Mouse (Mus musculus) cerebellum, adult 11 months (tissue): ENCODE measurements at regions not wholly inside any gene's neighbourhood (a gene's known extent, or its start where the extent isn't known, plus 50 kb on each side); places are given as distances from the start of the nearest gene placed in this dataset.
A peak's percentile ranks its signal among the peaks of the same experiment; 100 is the strongest.

ENCODE experiments used
- DNase-seq: peaks from one replicate; pipeline ENCODE4 v3.0.0; 2022

GRCm38 (mm10) chr9:26383996-26384395 lies 349.5 kb upstream of the B3gat1 start:
- no peak for DNase-seq

DNA sequence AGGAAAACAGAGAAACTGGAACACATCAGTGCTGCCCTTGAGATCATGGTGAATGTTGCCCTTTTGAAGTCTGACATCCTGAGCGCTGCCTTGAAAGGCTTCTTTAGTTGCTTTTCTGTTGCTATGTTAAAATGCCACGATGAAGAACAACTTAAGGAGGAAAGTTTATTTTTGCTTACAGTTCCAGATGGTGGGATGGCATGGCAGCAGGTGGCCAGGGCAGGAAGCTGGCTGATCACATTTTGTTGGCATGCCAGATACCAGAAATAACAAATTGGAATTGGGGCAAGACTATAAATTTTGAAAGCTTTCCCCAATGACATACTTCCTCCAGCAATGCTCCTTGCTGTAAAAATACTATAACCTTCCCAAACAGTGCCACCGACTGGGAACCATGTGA lies 334.9 kb upstream of the B3gat1 start:
- DNase-seq = no peak

DNA sequence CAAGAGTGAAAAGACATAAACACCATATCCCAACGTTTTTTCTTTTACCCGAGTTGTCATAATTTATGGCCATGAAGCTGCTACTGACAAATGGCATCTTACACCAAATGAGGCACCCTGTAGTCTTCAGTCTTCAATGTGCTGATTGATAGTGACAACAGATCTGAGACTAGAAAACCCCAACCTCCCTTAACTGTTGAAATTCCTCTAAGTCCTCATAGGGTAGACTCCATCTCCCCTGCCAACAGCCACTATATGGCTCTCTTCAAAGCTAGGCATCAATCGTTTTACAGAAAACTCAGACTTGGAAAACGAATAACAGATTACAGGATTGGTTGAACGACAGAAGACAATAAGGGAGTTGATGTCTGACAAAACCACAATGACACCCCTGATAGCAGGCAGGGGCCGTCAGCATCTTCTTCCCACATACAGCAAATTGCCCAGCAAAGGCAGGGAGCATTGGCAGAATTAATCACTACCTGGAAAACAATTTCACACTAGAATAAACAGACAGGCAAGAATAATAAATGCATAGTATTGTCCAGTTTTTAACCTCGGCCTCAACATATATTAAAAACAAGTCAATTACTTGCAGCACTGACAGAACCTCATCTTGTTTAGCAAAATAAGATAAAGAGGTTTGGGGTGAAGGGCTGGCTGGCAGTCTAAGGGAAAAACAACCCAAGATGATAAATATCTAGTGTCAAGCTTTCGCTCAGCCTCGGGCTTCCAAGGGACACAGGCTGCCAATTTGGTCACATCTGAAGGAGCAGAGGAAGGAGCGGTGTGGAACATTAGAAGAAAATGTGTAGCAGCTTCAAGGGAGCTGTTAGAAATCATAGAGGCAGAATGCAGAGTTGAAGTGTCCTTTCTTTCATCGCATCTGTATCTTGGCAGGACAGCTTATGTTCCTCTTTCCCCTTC lies 310.4 kb upstream of the B3gat1 start:
- no peak for DNase-seq

DNA sequence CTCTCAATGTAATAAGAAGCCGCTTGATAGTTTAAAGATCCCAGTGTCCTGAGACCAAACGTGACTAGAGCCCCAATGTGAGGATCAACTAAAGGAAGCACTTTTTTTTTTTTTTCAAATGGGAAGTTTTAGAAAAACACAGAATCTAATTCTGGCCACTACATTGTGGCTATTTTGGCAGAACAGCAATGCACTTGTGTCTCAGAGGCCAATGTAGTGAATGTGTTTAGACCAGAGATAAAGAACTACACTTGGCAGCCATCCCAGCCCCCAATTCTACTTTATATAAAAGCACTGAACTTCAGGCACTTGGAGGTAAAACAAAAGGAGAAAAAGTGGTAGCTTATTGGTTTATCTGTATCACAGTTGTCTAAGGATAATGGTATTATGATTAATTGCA lies 298.0 kb upstream of the B3gat1 start:
- DNase-seq = no peak

GRCm38 (mm10) chr9:26437244-26437643 lies 296.3 kb upstream of the B3gat1 start:
- DNase-seq = no peak

GRCm38 (mm10) chr9:26453924-26454323 lies 279.6 kb upstream of the B3gat1 start:
- no peak for DNase-seq

- DNase-seq = no peak
Observed at GRCm38 (mm10) chr9:26461081-26461480, 272.4 kb upstream of the B3gat1 start.

- DNase-seq = no peak
Observed at GRCm38 (mm10) chr9:26470694-26471392, 262.7 kb upstream of the B3gat1 start.

DNA sequence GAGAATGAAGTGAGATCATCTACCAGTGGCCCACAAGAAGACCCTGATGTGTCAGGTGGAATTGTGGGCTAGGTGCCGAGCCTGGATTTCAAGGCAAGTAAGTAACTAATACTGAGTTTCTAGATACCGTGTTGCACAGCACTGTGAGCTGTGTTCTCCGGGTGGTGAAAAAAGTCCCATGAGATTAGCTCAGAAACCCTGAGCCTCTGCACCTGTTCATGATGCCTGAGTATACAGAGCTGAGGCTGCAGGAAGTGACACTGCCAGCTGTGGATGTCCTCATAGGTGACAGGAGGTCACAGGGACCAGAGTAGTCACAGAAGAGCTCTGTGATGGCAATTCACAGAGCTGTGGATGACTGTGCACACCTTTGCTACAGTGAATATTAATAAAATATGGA lies 257.2 kb upstream of the B3gat1 start:
- no peak for DNase-seq

DNA sequence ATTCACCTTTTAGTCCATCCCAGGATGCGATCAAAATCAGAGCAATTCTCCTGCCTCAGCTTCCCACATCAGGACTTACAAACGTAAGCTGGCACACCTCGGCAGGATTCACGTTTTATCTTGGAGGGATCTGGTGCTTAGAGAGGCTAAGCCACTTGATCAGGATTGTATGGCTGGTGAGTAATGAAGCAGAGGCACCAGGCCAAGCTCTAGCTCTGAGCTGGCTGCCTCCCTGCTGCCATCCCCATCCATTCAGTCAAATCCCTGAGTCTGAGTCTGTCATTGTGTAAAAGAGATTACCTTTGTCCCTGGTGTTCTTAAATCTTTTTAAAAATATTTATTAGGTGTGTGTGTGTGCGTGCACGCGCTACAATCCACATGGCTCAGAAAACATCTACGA lies 252.6 kb upstream of the B3gat1 start:
- DNase-seq = no peak

GRCm38 (mm10) chr9:26481890-26482289 lies 251.6 kb upstream of the B3gat1 start:
- DNase-seq = no peak

DNA sequence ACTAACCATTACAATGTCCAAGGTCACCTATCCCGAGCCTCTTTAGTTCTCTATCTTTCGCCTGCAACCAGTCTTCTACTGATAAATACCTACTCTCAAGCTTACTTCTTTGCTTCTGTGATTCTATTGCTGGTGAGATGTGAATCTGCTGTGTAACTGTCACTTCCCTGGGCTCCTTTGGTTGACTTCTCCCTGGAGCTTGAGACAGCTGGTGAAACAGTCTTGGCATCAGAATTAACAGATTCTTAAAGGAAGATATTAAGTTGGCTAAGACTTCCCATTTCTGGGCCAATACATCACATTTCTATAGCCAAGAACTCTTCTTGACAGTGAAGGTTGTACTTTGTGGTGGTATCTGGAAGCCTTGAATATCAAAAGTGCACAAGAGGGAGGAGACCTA lies 239.8 kb upstream of the B3gat1 start:
- no peak for DNase-seq

DNA sequence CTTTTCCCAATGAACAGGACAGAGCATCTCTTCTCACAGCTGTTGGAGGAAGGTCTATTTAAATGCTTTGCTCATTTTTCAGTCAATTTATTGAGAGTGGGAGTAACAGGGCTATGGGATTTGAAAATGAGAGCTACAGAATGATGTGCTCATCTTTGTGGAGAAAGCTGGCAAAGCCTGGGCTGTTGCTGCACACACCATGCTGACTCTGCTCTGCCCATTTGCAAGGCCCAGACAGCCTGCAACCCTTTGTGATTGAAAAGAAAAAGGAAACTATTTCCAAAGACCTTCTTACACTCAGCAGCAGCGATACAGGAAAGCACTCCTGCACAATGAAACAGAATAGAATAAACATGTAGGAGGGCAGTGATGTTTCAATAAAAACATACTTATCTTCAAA lies 231.5 kb upstream of the B3gat1 start:
- no peak for DNase-seq

GRCm38 (mm10) chr9:26505941-26506340 lies 227.6 kb upstream of the B3gat1 start:
- no peak for DNase-seq

- DNase-seq = no peak
Observed at GRCm38 (mm10) chr9:26518651-26519050, 214.9 kb upstream of the B3gat1 start.

DNA sequence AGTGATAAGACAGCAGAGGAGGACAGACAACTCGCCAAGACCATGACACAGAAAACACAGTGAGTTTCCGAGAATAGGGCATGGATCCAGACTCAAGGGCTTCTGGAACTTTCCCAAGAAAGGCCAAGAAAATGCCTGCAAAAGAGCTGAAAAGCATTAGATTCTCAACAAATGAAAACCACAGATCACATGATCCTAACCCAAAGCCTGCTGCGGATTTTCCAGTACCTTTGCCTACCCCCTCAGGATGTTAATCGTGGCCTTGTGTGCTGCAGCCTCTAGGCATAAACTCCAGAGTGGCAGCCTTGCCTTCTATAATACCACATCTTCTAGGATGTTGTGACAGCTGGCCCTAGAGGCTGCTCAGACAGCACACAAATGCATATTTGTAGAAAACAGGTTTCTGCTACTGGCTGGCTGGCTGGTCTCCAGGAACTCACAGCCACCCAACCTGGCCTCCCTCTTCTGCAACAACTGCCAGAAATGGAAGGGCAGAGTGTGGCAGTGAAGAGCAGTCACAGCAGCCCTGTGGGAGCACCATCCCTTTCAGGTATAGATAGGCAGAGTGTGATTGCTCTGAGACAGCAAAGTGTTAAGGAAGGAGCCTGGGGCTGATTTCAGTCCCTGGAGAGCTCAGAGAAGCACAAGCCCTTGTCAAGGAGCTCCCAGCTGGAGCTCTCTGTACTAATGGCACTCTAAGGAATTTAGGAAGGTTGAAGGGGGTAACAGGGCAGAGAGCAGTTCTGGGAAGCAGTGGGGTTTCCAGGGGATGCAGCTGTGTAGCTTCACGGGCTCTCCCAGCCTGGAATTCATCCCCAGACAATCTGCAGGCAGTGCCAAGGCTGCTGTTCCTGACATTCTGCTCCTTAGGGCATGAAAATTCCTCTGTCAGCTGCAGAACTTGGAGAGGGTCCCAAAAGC lies 213.7 kb upstream of the B3gat1 start:
- DNase-seq = no peak

GRCm38 (mm10) chr9:26524089-26524488 lies 209.4 kb upstream of the B3gat1 start:
- no peak for DNase-seq

DNA sequence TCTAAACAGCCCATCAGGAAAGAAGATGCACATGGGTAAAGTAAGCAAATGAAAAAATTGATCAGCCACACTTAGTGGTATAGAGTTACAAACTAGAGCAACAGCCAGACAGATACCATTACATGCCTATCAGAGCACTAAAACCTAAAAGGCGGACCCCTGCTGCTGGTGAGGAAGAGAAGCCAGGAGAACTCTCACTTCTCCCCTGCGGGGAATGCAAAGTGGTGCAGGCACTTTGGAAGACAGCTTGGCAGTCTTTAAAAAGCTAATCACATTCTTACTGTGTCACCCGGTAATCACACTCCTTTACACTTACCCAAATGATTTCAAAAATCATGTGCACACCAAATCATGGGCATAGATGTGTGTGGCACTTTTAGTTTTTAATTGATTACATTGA lies 204.8 kb upstream of the B3gat1 start:
- no peak for DNase-seq

GRCm38 (mm10) chr9:26539042-26539441 lies 194.5 kb upstream of the B3gat1 start:
- no peak for DNase-seq

DNA sequence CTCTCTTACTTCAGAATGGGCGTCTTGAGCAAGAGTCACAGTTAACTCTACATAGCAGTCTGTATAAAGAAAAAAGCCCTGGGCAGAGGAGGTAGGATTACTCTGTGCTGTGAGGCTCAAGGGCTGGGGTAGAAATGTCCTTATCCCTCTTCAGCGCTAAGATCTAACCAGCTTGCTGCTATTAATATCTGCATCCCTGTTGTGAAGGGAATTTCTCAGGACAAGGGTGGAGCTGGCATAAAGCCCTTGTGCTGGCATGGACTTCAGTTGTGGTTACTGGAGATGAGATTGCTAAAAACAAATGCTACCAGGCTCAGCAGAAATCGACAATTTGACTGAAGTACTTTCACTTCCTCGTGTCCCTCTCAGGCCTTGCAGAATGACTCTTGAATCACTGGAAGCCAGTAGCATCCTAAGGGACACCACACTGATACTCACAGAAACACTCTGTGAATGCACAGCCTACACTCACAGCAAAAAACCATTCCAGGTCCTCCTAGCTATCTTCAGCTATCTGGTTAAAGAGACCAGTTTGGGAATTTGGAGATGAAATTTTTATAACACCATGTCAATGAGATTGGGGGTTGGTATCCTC lies 185.1 kb upstream of the B3gat1 start:
- DNase-seq = peak; percentile 71

DNA sequence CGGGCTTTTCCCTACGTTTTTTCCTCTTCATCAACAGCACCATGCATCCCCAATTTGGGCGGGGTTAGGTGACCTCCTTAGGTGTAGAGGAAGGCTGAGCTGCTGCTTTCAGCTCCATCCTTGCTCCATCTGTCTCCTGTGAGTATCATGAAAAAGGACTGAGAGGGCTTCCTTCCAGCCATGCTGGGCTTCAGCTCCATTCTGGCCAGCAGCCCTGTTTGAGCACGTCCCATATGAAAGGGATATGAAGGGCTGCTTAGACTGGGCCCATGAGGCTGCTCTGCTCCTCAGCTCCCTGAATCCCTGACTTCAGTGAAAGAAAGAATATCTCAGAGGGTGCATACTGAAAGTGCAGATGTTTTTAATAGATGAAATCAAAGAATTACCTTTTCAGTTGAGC lies 184.4 kb upstream of the B3gat1 start:
- peak; percentile 62 for DNase-seq

- DNase-seq = no peak
Observed at GRCm38 (mm10) chr9:26549551-26549950, 184.0 kb upstream of the B3gat1 start.

GRCm38 (mm10) chr9:26575990-26576389 lies 157.5 kb upstream of the B3gat1 start:
- no peak for DNase-seq
